Mouse (Mus musculus): Measurements from ENCODE around the gene Brk1.

Brk1 gene

DNA sequence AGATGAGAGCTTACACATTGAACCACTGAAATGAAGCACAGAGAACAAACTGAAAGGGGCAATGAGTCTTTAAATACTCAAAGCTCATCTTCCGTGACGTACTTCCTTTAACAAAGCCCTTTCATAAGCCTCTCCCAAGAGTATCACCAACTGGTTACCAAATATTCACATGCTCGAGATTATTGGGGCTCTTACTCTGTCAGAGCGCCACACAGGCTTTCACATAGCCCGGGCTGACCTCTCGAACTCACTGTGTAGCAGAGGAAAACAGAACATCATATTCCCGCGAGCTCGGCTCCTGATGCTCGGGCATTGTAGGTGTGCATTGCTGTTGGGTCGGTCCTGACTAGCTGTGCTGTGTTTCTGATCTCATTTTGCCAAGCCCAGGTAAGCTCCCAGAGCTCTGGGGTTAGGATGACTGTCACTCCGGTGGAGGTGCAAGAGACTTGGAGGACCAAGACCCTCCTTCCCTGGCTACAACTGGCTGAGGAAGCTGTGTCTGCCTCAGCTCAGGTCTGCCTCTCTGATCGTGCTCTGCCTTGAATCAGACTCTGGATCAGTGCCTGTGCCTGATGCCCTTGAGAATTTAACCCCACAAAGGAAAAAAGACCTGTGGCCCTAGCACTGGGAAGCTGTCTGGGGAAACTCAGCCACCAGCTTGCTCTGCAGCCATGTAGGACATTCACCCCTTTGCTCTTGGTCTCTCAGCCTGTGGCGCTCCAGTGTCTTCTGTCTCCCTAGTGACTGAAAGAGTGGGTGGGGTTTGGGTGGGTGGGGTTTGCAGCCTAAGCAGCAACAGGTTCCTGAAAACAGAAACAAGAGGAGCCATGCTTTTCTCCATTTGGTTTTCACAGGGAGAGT is 56.1 kb downstream of the Brk1 start:
- no peak for DNase-seq (ENCODE audit: low spot score)

DNA sequence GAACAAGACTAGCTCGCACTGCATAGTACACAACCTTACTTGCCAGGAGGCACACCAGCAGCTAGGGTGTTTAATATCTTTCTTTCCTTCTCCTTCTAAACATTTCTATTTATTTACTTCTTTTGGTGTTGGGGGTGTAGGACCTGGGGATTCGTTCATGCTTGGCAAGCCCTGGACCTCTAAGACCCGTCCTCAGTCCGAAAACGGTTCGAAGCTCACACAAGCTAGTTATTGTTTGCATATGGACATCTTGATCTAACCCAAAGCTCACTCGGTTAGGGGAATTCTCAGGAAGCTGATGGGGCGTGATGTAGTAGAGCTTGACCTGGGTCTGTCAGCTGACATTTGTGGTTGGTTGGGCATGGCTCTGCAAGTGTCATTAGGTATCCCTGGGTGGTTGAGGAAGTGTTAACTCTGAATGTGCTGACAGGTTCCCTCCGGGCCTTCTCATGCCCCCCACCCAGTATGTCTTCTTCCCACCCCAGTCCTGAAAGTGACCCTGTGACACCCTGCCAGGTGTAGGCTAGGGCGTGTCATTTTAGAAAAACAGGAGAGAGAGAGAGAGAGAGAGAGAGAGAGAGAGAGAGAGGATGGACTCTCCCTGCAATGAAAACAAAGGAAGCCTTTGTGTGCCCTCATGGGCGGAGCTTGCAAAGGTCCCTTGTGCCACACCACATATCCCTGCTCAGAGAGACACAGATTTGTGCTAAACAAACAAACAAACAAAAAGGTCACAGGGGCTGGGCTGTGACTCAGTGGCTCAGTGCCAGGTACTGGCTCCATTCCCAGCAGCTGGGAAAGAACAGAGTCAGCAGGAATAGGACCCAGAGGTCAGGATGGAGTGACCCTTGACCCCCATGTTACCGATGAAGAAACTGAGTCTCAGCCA is 57.0 kb downstream of the Brk1 start:
- peak; percentile 40 for DNase-seq (ENCODE audit: low spot score)

DNA sequence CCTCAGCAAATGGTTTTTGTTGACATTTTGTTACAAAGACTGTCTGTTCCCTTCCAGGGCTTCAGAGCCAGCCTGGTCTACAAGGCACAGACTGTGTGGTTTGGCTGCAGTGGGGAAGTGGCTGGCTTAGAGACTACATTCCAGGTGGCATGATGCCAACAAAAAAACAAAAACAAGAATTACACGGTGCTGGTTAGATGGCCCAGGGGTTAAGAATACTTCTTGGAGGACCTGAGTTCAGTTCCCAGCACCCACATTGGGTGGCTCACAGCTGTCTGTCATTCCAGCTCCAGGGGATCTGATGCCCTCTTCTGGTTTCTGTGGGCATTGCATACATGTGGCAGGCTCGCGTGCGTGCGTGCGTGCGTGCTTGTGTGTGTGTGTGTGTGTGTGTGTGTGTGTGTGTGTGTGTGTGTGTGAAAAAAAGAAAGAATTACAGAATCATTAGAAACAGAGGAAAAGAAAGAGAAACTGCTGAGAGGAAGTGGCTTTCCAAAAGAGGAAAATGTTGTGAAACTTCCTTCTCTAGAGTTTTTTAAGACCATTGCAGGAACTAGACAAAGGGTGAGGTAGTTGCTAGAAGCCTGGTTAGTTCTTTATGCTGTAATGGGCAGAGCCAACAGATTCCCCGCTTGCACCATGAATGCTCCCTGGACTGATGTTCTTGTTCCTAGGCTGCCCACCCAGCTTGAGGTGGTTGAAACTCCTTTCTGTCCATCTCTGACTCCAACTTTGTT is 58.6 kb downstream of the Brk1 start:
- DNase-seq (ENCODE audit: low spot score), result no peak

DNA sequence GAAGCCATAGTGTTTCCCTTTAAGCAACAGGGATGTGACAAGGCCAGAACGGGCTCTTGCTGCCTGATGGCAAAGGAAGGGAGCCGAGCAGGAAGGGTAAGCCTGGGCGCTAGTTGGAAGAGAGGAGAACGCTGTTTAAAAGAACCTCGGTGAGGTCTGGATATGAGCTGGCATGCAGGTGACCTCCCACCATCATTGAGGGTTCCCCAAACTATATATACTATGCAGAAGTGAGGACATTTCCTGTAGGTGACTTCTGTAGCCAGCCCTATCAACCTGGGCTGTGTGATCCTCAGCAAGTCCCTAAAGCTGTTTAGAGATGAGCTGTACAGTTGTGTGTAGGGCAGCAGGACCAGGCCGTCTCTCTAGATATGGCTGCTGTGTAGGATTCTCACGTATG is 59.7 kb downstream of the Brk1 start:
- no peak for DNase-seq (ENCODE audit: low spot score)

Measured in ovary, postnatal 36 days (tissue).